Mouse (Mus musculus) right cerebral cortex, postnatal 4 days (tissue): ENCODE data around the gene Olfr693.
"Not testable (repeated sequence)": the region's sequence is repeated elsewhere in the genome, so short reads cannot be mapped to it uniquely, and the experiment has no call there.

Experiments
- DNase-seq: peaks from one replicate; pipeline ENCODE4 v3.0.0-alpha.2; 2022

The Olfr693 gene

GRCm38 (mm10) chr7:106680484-106680883, at the start of gene Olfr693:
Gene Olfr693, minus strand, starts transcription at chr7:106680584.
- DNase-seq, result no peak

- DNase-seq, result not testable (repeated sequence)
Measured at GRCm38 (mm10) chr7:106725654-106726053, 45.3 kb upstream of the Olfr693 start.

- DNase-seq, result no peak
Measured at GRCm38 (mm10) chr7:106716296-106716695, 35.9 kb upstream of the Olfr693 start, which contains the start of gene Olfr695. Gene Olfr695, minus strand, starts transcription at chr7:106716396.

GRCm38 (mm10) chr7:106711463-106711862, 31.1 kb upstream of the Olfr693 start:
- no peak for DNase-seq

- not testable (repeated sequence) for DNase-seq
Measured at GRCm38 (mm10) chr7:106707705-106708104, 27.3 kb upstream of the Olfr693 start.

GRCm38 (mm10) chr7:106696891-106697290, 16.5 kb upstream of the Olfr693 start:
- DNase-seq, result no peak

GRCm38 (mm10) chr7:106692976-106693375, 12.6 kb upstream of the Olfr693 start:
- no peak for DNase-seq

GRCm38 (mm10) chr7:106691714-106692113, 11.3 kb upstream of the Olfr693 start, which contains the start of gene Olfr694:
Gene Olfr694, minus strand, starts transcription at chr7:106691814.
- no peak for DNase-seq

GRCm38 (mm10) chr7:106685382-106685781, 5.0 kb upstream of the Olfr693 start:
- no peak for DNase-seq

GRCm38 (mm10) chr7:106652344-106652652, 28.1 kb downstream of the Olfr693 start:
- no peak for DNase-seq

GRCm38 (mm10) chr7:106651555-106652343, 28.6 kb downstream of the Olfr693 start:
- DNase-seq, result no peak

- no peak for DNase-seq
Measured at GRCm38 (mm10) chr7:106649774-106650173, 30.6 kb downstream of the Olfr693 start.

- no peak for DNase-seq
Measured at GRCm38 (mm10) chr7:106645261-106645660, 35.1 kb downstream of the Olfr693 start.

- DNase-seq, result no peak
Measured at GRCm38 (mm10) chr7:106644222-106644870, 36.0 kb downstream of the Olfr693 start.

- no peak for DNase-seq
Measured at GRCm38 (mm10) chr7:106640839-106641238, 39.5 kb downstream of the Olfr693 start.

- DNase-seq, result no peak
Measured at GRCm38 (mm10) chr7:106635560-106635959, 44.8 kb downstream of the Olfr693 start.
